Mouse (Mus musculus) neural tube, embryonic 15.5 days (tissue): ENCODE data around the gene Gtsf1l. TPM values are rescaled to one million over a fixed set of nuclear protein-coding genes. Genes with fewer than 3 reads are reported as not detected.

Experiments
- ATAC-seq: fragments of 200-750 bp; cut with Nextera tagmentation; 2 replicates; pipeline ENCODE4 v1.8.0; 2017; ENCODE audit warnings: mild to moderate bottlenecking, moderate TSS enrichment, moderate library complexity; ENCODE audit not compliant: low FRiP score
- H3K27ac ChIP-seq: fragments of 300-500 bp; sonication (generic); replicated peaks from 2 replicates; pipeline ENCODE4 v1.5.1; 2015; ENCODE audit warnings: mild to moderate bottlenecking, inconsistent platforms
- H3K27me3 ChIP-seq: fragments of 300-500 bp; sonication (generic); replicated peaks from 2 replicates; pipeline ENCODE4 v1.6.1; 2015; ENCODE audit warnings: inconsistent platforms
- H3K36me3 ChIP-seq: fragments of 300-500 bp; sonication (generic); 2 replicates; pipeline ENCODE4 v1.6.1; 2015; ENCODE audit warnings: inconsistent platforms
- H3K4me1 ChIP-seq: fragments of 300-500 bp; sonication (generic); 2 replicates; pipeline ENCODE4 v1.6.1; 2015; ENCODE audit warnings: inconsistent platforms
- H3K4me2 ChIP-seq: fragments of 300-500 bp; sonication (generic); 2 replicates; pipeline ENCODE4 v1.6.1; 2015; ENCODE audit warnings: inconsistent platforms, mild to moderate bottlenecking, moderate library complexity
- H3K4me3 ChIP-seq: fragments of 300-500 bp; sonication (generic); replicated peaks from 2 replicates; pipeline ENCODE4 v1.5.1; 2015; ENCODE audit warnings: mild to moderate bottlenecking, inconsistent platforms
- H3K9ac ChIP-seq: fragments of 300-500 bp; sonication (generic); replicated peaks from 2 replicates; pipeline ENCODE4 v1.6.1; 2015; ENCODE audit warnings: mild to moderate bottlenecking, inconsistent platforms
- H3K9me3 ChIP-seq: fragments of 300-500 bp; sonication (generic); replicated peaks from 2 replicates; pipeline ENCODE4 v1.6.1; 2016; ENCODE audit warnings: inconsistent platforms
- WGBS: fragments of 180-500 bp; shearing (Covaris S2); methylation state at CpG from one replicate; pipeline ENCODE4 v1.1.7; 2015; ENCODE audit warnings: mixed read lengths; 5-methylcytosine and 5-hydroxymethylcytosine counted together
- polyA plus RNA-seq: library from polyadenylated mRNA; unstranded; fragments of >200 nt; fragmentation: Nextera tagmentation; extraction: Ambion mirVana; gene quantifications from 2 replicates; pipeline ENCODE4 v1.2.1, GENCODE M21; 2015

The Gtsf1l gene
- polyA plus RNA-seq, 1 experiment from 2014 or later = not detected

DNA sequence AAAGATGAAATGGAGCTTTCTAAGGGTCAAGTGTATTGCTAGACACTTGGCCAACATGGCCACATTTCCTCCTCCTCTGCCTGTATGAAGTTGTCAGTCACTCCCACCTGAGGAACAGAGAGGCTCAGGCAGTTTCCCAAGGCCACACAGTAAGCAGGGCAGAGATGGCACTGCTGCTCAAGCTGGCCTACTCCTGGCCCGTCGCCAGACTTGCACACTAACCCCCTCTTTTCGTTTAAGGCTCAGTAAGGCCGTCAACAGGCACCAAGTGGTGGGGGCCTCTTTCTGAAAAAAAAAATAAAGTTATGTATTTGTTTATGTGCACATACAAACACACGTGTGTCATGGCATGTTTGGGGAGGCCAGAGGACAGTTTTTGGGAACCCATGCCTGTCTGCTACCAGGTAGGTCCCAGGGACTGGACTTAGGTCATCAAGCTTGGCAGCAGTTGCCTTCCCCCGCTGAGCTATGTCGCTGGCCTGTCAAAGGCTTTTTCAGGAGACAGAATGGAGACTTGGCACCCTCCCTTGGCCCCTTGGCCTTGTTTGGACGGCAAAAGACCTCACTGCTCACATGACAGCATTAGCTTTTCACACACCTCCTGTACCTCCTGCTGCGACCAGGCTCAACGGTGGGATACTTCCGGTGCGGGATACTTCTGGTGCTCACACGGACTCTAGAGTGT, 16.6 kb upstream of the Gtsf1l start:
- no peaks in the 10 kb centered on the region for H3K9me3 ChIP-seq
- WGBS = 77% methylated on average over 13 of the region's 13 CpGs
- H3K4me3 ChIP-seq = no peak overlapping the region
- ATAC-seq = no peak
- no peak overlapping the region for H3K9ac ChIP-seq
- peaks cover 24% of the 10 kb centered on the region for H3K4me1 ChIP-seq
- H3K36me3 ChIP-seq = no peaks in the 10 kb centered on the region
- peaks cover 42% of the 10 kb centered on the region for H3K27me3 ChIP-seq
- H3K27ac ChIP-seq = no peak overlapping the region
- no peak overlapping the region for H3K4me2 ChIP-seq

DNA sequence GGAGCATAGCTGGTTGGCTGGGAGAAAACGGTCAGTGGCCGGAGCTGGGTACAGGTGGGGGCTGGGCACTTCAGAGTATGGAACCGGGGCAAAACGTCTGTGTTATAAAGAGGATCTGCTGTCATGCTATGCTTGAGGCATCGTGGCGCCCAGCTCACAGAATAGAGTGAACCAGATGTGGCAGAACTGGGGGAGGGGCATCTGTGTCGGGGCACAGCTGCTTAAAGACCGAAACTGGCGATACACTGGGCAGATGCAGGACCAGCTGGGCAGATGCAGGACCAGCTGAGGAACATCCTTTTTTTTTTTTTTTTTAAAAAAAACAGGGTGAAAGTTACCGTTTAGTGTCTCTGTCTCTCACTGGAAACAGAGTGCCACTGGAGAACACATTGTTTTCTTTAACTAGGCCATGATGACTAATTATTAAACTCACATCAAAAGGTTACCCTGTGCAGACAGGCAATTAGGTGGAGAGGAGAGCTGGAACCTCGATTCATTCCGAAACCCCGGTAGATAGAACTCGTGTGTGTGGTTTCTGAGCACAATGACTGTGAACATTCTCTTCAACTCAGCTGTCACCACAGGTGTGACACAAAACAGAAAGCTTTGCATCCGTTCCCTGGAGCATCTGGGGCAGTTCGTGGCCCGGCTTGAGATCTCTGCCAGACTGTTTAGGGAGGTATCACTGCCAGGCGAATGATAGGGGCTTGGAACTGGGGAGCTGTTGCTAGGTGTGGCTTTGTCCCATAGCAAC, 15.4 kb upstream of the Gtsf1l start:
- H3K4me2 ChIP-seq = no peak overlapping the region
- no peak overlapping the region for H3K9ac ChIP-seq
- no peak for ATAC-seq
- H3K4me3 ChIP-seq = no peak overlapping the region
- H3K4me1 ChIP-seq = peaks cover 20% of the 10 kb centered on the region
- no peaks in the 10 kb centered on the region for H3K36me3 ChIP-seq
- peaks cover 49% of the 10 kb centered on the region for H3K27me3 ChIP-seq
- H3K27ac ChIP-seq = no peak overlapping the region
- no peaks in the 10 kb centered on the region for H3K9me3 ChIP-seq
- 57% methylated on average over 18 of the region's 18 CpGs for WGBS

DNA sequence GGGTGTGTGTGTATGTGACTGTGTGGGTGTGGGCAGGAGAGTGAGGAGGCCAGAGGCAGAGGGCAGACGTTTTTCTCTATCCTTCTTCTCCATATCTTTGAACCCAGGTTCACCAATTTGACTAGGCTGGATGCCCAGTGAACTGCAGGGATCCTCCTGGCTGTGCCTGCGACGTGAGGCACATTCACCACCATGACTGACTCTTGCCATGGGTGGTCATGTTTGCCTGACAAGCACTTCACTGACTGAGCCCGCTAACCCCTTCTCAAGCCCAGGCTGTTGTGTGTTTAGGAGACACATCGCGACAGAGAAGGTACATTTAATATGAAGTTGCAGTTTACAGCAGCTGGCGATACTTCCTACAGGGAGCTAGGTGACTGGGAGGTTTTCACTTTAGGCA, 14.6 kb upstream of the Gtsf1l start:
- Histone ChIP-seq H3K9me3 (no peaks in the 10 kb centered on the region), H3K9ac (no peak overlapping the region), H3K27me3 (peaks cover 49% of the 10 kb centered on the region), H3K27ac (no peak overlapping the region), H3K4me2 (no peak overlapping the region), H3K4me3 (no peak overlapping the region), H3K36me3 (no peaks in the 10 kb centered on the region), H3K4me1 (peaks cover 18% of the 10 kb centered on the region)
- WGBS = 56% methylated on average over 7 of the region's 7 CpGs
- ATAC-seq = no peak

DNA sequence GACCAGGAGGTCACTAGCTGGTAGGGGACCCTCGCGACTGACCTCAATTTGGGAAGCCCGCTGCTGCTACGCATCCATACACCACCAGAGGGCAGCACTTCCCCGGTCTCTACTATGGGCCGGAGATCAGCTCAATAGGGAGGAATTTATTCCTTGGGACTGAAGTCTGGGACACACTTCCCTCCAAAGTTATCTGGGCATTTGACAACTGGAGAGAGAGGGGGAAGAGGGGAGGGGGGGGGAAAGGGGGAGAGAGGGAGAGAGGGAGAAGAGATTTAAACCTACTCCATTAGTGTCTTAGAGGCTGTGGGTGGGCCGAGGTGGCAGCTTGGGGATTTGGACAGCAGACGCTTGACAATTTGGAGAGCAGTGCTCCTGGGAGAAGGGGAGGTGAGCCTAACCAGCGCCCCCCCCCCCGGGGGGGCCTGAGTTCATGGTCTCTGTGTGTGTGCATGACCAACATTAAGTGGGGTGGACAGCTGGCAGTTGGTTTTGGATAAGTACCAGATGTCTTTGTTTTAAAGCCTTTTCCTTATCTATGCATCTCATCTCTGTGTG, 14.1 kb upstream of the Gtsf1l start:
- H3K4me3 ChIP-seq = no peak overlapping the region
- ATAC-seq = no peak
- H3K27ac ChIP-seq = no peak overlapping the region
- peaks cover 18% of the 10 kb centered on the region for H3K4me1 ChIP-seq
- peaks cover 45% of the 10 kb centered on the region for H3K27me3 ChIP-seq
- no peaks in the 10 kb centered on the region for H3K36me3 ChIP-seq
- H3K9me3 ChIP-seq = no peaks in the 10 kb centered on the region
- WGBS = 7% methylated on average over 10 of the region's 10 CpGs
- no peak overlapping the region for H3K9ac ChIP-seq
- H3K4me2 ChIP-seq = no peak overlapping the region

DNA sequence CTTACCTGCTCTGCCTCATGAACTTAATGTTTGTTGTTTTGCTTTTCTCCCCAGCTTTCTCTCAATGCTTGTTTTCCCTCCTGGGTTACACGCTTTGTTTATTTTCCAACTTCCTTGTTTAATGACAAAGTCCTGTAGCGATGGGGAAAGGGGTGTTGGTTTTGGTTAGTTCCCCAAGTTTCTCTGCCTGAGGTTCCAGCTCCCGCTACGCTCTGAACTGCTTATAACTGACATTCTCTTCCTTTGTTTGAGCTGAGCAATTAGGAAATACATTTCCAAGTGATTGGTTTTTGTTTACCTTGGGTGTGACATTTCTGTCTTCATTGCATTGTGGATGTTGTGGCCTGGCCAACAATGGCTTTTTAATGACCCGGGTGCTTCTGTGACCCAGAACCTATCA, 12.9 kb upstream of the Gtsf1l start:
- Histone ChIP-seq H3K27me3 (peaks cover 36% of the 10 kb centered on the region), H3K4me2 (no peak overlapping the region), H3K27ac (no peak overlapping the region), H3K9me3 (no peaks in the 10 kb centered on the region), H3K36me3 (no peaks in the 10 kb centered on the region), H3K4me1 (peaks cover 18% of the 10 kb centered on the region), H3K9ac (no peak overlapping the region), H3K4me3 (no peak overlapping the region)
- ATAC-seq = no peak
- 73% methylated on average over 5 of the region's 5 CpGs for WGBS

DNA sequence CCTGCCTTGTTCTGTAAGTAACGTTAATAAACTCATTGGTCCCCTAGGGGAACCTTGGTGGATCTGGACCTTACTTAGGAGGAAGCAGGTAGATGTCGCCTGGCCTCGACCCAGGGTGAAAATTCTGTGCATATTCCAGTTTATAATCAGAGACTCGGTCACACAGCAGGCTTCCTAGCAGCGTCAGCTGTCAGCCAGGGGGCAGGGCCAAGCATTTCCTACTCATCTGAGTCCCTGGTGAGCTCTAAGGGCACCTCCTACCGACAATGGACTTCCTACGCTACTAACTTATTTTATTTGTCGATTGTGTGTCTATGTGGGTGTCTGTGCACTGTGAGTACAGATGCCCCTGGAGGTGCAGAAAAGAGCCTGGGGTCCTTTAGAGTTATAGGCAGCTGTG, 12.3 kb upstream of the Gtsf1l start:
- no peak overlapping the region for H3K4me3 ChIP-seq
- no peak overlapping the region for H3K27ac ChIP-seq
- H3K9me3 ChIP-seq = no peaks in the 10 kb centered on the region
- peaks cover 18% of the 10 kb centered on the region for H3K4me1 ChIP-seq
- H3K36me3 ChIP-seq = no peaks in the 10 kb centered on the region
- no peak overlapping the region for H3K4me2 ChIP-seq
- no peak overlapping the region for H3K9ac ChIP-seq
- 41% methylated on average over 8 of the region's 8 CpGs for WGBS
- peaks cover 32% of the 10 kb centered on the region for H3K27me3 ChIP-seq
- ATAC-seq = no peak

DNA sequence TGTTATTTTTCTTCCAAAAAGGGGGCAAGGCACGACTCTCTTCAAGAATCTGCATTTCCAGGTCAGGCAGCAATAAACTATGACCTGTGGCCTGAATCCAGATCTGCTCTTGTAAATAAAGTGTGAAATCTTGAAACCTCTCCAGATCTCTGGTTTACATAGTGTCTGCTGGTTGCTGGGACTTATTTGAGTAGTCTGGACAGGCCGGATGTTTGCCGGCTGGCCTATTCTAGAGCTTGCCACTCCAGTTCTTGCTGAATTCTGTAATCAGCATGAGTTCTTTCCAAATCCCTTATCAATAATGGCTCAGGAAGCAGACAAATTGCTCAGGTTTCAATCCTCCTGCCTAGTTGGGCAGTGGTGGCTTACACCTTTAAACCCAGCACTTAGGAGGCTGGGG, 8.1 kb upstream of the Gtsf1l start:
- Histone ChIP-seq H3K27me3 (peaks cover 20% of the 10 kb centered on the region; the same call in 1 of the 2 replicates), H3K9ac (no peak overlapping the region), H3K36me3 (no peaks in the 10 kb centered on the region), H3K4me2 (no peak overlapping the region), H3K9me3 (no peaks in the 10 kb centered on the region), H3K4me1 (peaks cover 8% of the 10 kb centered on the region; the same call in 1 of the 2 replicates), H3K27ac (no peak overlapping the region), H3K4me3 (no peak overlapping the region)
- no peak for ATAC-seq
- 72% methylated on average over 3 of the region's 3 CpGs for WGBS

DNA sequence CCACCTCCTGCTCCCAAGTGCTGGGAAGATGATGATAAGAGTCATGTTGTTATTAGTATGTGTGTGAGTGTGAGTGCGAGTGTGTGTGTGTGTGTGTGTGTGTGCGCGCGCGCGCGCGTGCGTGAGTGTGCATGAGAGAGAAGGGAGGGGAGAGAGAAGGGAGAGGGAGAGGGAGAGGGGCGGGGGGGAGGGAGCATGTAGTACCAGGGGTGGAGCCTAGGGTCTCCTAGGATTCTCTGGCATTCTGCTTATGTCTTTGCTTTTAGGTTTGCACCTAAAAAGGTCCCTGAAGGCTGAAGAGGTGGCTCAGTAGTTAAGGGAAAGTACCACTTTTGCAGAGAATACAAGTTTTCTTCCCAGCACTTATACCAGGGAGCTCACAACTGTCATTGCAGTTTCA, 7.3 kb upstream of the Gtsf1l start:
- H3K9me3 ChIP-seq = no peaks in the 10 kb centered on the region
- peaks cover 8% of the 10 kb centered on the region; the same call in 1 of the 2 replicates for H3K4me1 ChIP-seq
- peaks cover 12% of the 10 kb centered on the region; the same call in 1 of the 2 replicates for H3K27me3 ChIP-seq
- no peak overlapping the region for H3K9ac ChIP-seq
- no peak for ATAC-seq
- H3K36me3 ChIP-seq = no peaks in the 10 kb centered on the region
- no peak overlapping the region for H3K4me3 ChIP-seq
- 92% methylated on average over 10 of the region's 10 CpGs for WGBS
- no peak overlapping the region for H3K4me2 ChIP-seq
- H3K27ac ChIP-seq = no peak overlapping the region

DNA sequence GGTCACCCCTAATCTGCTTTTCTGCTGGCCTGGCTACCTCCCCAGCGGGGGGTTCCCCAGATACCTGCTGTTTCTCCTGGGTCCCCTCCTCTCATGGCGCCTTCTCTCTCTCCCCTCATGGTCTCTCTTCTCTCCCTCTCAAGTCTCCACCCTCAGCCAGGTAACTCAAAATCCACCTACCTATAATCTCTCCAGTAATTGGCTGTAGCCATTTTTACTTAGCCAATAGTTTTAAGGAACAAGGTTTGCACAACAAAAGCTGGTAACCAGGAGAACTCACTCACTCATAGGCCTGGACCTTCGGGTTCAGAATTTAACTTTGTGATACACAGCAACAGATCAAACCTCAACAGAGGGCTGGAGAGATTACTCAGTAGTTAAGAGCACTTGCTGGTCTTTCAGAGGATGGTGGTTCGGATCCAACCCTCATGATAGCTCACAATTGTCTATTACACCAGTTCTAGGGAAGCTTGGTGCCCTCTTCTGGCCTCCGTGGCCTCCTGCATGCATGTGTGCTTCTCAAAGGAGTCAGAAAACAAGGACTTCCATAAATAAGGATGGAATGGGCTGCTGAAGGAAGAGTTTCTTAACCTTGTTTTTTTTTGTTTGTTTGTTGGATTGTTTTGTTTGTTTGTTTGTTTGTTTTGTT, 1.9 kb upstream of the Gtsf1l start:
- ATAC-seq = no peak
- Histone ChIP-seq H3K4me1 (no peaks in the 10 kb centered on the region), H3K4me3 (no peak overlapping the region), H3K36me3 (no peaks in the 10 kb centered on the region), H3K9ac (no peak overlapping the region), H3K9me3 (no peaks in the 10 kb centered on the region), H3K27me3 (no peaks in the 10 kb centered on the region), H3K4me2 (no peak overlapping the region), H3K27ac (no peak overlapping the region)
- 76% methylated on average over 5 of the region's 5 CpGs for WGBS

DNA sequence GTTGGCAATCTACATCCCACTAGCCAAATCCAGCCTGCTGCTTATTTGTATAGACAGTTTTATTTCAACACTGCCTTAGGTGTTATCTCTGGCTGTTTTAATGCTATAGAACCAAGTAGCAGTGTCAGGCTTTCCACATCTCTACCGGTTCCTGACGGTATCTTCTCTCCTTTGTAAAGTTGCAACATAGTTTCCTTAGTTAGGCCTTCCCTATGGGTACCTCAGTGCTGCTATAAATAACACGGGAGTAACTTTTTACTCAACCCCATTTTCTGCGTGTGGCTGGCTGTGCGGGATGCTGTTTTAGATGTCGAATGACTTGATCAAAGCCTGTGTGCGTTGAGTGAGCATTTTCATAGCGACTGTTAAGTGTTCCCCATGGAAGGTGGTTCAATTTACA, 1.1 kb downstream of the Gtsf1l start:
- Histone ChIP-seq H3K36me3 (no peaks in the 10 kb centered on the region), H3K27ac (no peak overlapping the region), H3K27me3 (no peaks in the 10 kb centered on the region), H3K4me1 (no peaks in the 10 kb centered on the region), H3K9ac (no peak overlapping the region), H3K9me3 (no peaks in the 10 kb centered on the region), H3K4me2 (no peak overlapping the region), H3K4me3 (no peak overlapping the region)
- 80% methylated on average over 8 of the region's 8 CpGs for WGBS
- ATAC-seq = no peak

DNA sequence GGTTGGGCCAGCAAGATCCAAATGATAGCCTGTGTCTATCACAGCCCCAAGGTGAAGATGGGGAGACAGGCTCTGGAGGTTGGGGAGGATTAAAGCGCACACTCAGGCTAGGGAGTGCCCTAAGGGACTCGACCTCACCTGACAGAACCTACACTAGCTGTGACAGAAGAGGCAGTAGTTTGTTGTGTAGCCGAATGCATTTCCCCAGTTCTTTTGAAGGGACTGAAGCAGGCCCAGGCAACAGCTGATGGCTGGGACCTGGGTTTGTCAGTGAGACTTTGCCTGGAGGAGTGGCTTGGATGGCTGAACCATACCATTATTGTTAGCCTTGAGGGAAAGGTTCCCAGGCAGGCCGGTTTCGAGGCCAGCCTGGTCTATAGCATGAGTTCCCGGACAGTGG, 2.6 kb downstream of the Gtsf1l start:
- H3K27ac ChIP-seq = no peak overlapping the region
- no peaks in the 10 kb centered on the region for H3K4me1 ChIP-seq
- H3K9ac ChIP-seq = no peak overlapping the region
- H3K4me3 ChIP-seq = no peak overlapping the region
- ATAC-seq = no peak
- WGBS = 90% methylated on average over 6 of the region's 6 CpGs
- no peaks in the 10 kb centered on the region for H3K27me3 ChIP-seq
- no peak overlapping the region for H3K4me2 ChIP-seq
- H3K9me3 ChIP-seq = no peaks in the 10 kb centered on the region
- no peaks in the 10 kb centered on the region for H3K36me3 ChIP-seq

DNA sequence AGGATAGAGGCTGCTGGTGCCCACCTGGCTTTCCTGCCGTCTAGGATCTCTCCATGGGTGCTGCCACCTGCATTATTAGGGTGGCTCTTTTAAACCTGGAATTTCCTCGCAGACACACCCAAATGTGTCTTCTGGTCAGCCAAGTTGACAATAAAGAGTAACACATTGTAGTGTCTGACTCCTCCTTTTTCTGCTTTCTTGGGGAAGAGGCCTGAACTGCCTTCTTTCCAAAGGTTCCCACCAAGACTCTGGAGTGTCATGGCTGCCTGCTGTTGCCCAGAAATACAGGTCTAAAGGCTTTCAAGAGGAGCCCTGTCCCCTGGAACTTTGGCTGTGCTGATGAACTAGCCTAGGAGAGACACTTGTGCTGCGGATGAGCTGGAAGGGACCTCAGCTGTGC, 3.1 kb downstream of the Gtsf1l start:
- Histone ChIP-seq H3K9me3 (no peaks in the 10 kb centered on the region), H3K4me2 (no peak overlapping the region), H3K27me3 (no peaks in the 10 kb centered on the region), H3K36me3 (no peaks in the 10 kb centered on the region), H3K9ac (no peak overlapping the region), H3K4me1 (no peaks in the 10 kb centered on the region), H3K27ac (no peak overlapping the region), H3K4me3 (no peak overlapping the region)
- ATAC-seq = no peak
- 91% methylated on average over 3 of the region's 3 CpGs for WGBS
